Mouse (Mus musculus) kidney, embryonic 15.5 days (tissue): ENCODE data around the gene Hoxa5. TPM values are rescaled to one million over a fixed set of nuclear protein-coding genes. Genes with fewer than 3 reads are reported as not detected.

Source experiments
- ATAC-seq: fragments of 200-750 bp; cut with Nextera tagmentation; replicated peaks from 2 replicates; pipeline ENCODE4 v1.8.0; 2017; ENCODE audit warnings: moderate TSS enrichment; ENCODE audit not compliant: low FRiP score
- H3K27ac ChIP-seq: fragments of 300-500 bp; sonication (generic); 2 replicates; pipeline ENCODE4 v1.5.1; 2015; ENCODE audit warnings: mild to moderate bottlenecking, inconsistent platforms
- H3K27me3 ChIP-seq: fragments of 300-500 bp; sonication (generic); 2 replicates; pipeline ENCODE4 v1.6.1; 2015; ENCODE audit warnings: inconsistent platforms
- H3K36me3 ChIP-seq: fragments of 300-500 bp; sonication (generic); 2 replicates; pipeline ENCODE4 v1.6.1; 2015; ENCODE audit warnings: inconsistent platforms
- H3K4me1 ChIP-seq: fragments of 300-500 bp; sonication (generic); 2 replicates; pipeline ENCODE4 v1.6.1; 2015; ENCODE audit warnings: inconsistent platforms
- H3K4me2 ChIP-seq: fragments of 300-500 bp; sonication (generic); 2 replicates; pipeline ENCODE4 v1.6.1; 2015; ENCODE audit warnings: moderate library complexity, mild to moderate bottlenecking, inconsistent platforms
- H3K4me3 ChIP-seq: fragments of 300-500 bp; sonication (generic); replicated peaks from 2 replicates; pipeline ENCODE4 v1.5.1; 2015; ENCODE audit warnings: mild to moderate bottlenecking, inconsistent platforms
- H3K9ac ChIP-seq: fragments of 300-500 bp; sonication (generic); 2 replicates; pipeline ENCODE4 v1.6.1; 2015; ENCODE audit warnings: mild to moderate bottlenecking, inconsistent platforms
- H3K9me3 ChIP-seq: fragments of 300-500 bp; sonication (generic); replicated peaks from 2 replicates; pipeline ENCODE4 v1.6.1; 2016; ENCODE audit warnings: inconsistent platforms
- WGBS: fragments of 180-500 bp; shearing (Covaris S2); methylation state at CpG from one replicate; pipeline ENCODE4 v1.1.7; 2015; ENCODE audit warnings: mixed read lengths; 5-methylcytosine and 5-hydroxymethylcytosine counted together
- polyA plus RNA-seq: library from polyadenylated mRNA; unstranded; fragments of >200 nt; fragmentation: Nextera tagmentation; extraction: Ambion mirVana; gene quantifications from 2 replicates; pipeline ENCODE4 v1.2.1, GENCODE M21; 2015

The Hoxa5 gene
- polyA plus RNA-seq, 1 experiment from 2014 or later, result 11.5 TPM

GRCm38 (mm10) chr6:52200751-52201250, 3.6 kb downstream of the Hoxa5 start:
- Histone ChIP-seq H3K4me2 (peak overlapping the region; percentile 24), H3K4me3 (peak overlapping the region; percentile 3; the same call in 1 of the 2 replicates), H3K27ac (peak overlapping the region; percentile 67), H3K27me3 (0 out of 2 replicates have a peak, but pooled peaks cover 4% of the 10 kb centered on the region), H3K9ac (no peak overlapping the region), H3K4me1 (peaks cover 84% of the 10 kb centered on the region), H3K36me3 (peaks cover 20% of the 10 kb centered on the region), H3K9me3 (no peaks in the 10 kb centered on the region)
- no peak for ATAC-seq
- WGBS, result 31% methylated on average over 10 of the region's 10 CpGs

- ATAC-seq, result no peak
- Histone ChIP-seq H3K4me2 (peak overlapping the region; percentile 23), H3K4me1 (peaks cover 82% of the 10 kb centered on the region), H3K9me3 (no peaks in the 10 kb centered on the region), H3K27me3 (no peaks in the 10 kb centered on the region), H3K27ac (peak overlapping the region; percentile 63), H3K36me3 (peaks cover 14% of the 10 kb centered on the region; the same call in 1 of the 2 replicates), H3K9ac (no peak overlapping the region), H3K4me3 (peak overlapping the region; percentile 2; the same call in 1 of the 2 replicates)
- WGBS, result 17% methylated on average over 30 of the region's 30 CpGs
Observed at GRCm38 (mm10) chr6:52200073-52200750, 4.2 kb downstream of the Hoxa5 start.

- 4% methylated on average over 10 of the region's 10 CpGs for WGBS
- Histone ChIP-seq H3K27me3 (no peaks in the 10 kb centered on the region), H3K9me3 (no peaks in the 10 kb centered on the region), H3K4me2 (peak overlapping the region; percentile 38), H3K4me3 (peak overlapping the region; percentile 4; the same call in 1 of the 2 replicates), H3K4me1 (peaks cover 80% of the 10 kb centered on the region), H3K27ac (peak overlapping the region; percentile 83), H3K9ac (peak overlapping the region; percentile 16; the same call in 1 of the 2 replicates), H3K36me3 (0 out of 2 replicates have a peak, but pooled peaks cover 5% of the 10 kb centered on the region)
- peak; percentile 86 for ATAC-seq
Observed at GRCm38 (mm10) chr6:52197271-52197670, 7.1 kb downstream of the Hoxa5 start.

GRCm38 (mm10) chr6:52196811-52197210, 7.6 kb downstream of the Hoxa5 start:
- Histone ChIP-seq H3K4me3 (no peak overlapping the region; the same call in 1 of the 2 replicates), H3K4me1 (peaks cover 80% of the 10 kb centered on the region), H3K9ac (no peak overlapping the region), H3K36me3 (0 out of 2 replicates have a peak, but pooled peaks cover 4% of the 10 kb centered on the region), H3K4me2 (peak overlapping the region; percentile 38), H3K27me3 (no peaks in the 10 kb centered on the region), H3K27ac (peak overlapping the region; percentile 83; the same call in 1 of the 2 replicates), H3K9me3 (no peaks in the 10 kb centered on the region)
- 28% methylated on average over 9 of the region's 9 CpGs for WGBS
- ATAC-seq, result no peak

GRCm38 (mm10) chr6:52194690-52195089, 9.7 kb downstream of the Hoxa5 start:
- no peaks in the 10 kb centered on the region for H3K27me3 ChIP-seq
- H3K27ac ChIP-seq, result peak overlapping the region; percentile 70
- no peak for ATAC-seq
- 28% methylated on average over 10 of the region's 10 CpGs for WGBS
- H3K4me1 ChIP-seq, result peaks cover 78% of the 10 kb centered on the region
- no peak overlapping the region for H3K9ac ChIP-seq
- no peak overlapping the region for H3K4me3 ChIP-seq
- H3K36me3 ChIP-seq, result 0 out of 2 replicates have a peak, but pooled peaks cover 2% of the 10 kb centered on the region
- H3K4me2 ChIP-seq, result peak overlapping the region; percentile 25; the same call in 1 of the 2 replicates
- H3K9me3 ChIP-seq, result no peaks in the 10 kb centered on the region

- no peaks in the 10 kb centered on the region for H3K36me3 ChIP-seq
- H3K9ac ChIP-seq, result peak overlapping the region; percentile 35
- ATAC-seq, result peak; percentile 59
- H3K4me2 ChIP-seq, result peak overlapping the region; percentile 93
- H3K9me3 ChIP-seq, result no peaks in the 10 kb centered on the region
- peak overlapping the region; percentile 62 for H3K4me3 ChIP-seq
- H3K27ac ChIP-seq, result peak overlapping the region; percentile 83
- H3K4me1 ChIP-seq, result peaks cover 91% of the 10 kb centered on the region
- under 1% methylated on average over 48 of the region's 55 CpGs for whole genome bisulfite sequencing
- no peaks in the 10 kb centered on the region for H3K27me3 ChIP-seq
Observed at GRCm38 (mm10) chr6:52191860-52192550, 12.4 kb downstream of the Hoxa5 start.

- no peaks in the 10 kb centered on the region for H3K27me3 ChIP-seq
- 0 out of 2 replicates have a peak, but pooled peaks cover 3% of the 10 kb centered on the region for H3K36me3 ChIP-seq
- peak within 1 kb of the TSS; percentile 62 for H3K4me3 ChIP-seq
- no peaks in the 10 kb centered on the region for H3K9me3 ChIP-seq
- H3K27ac ChIP-seq, result peak within 1 kb of the TSS; percentile 95
- H3K4me2 ChIP-seq, result peak within 1 kb of the TSS; percentile 93
- peak within 1 kb of the TSS; percentile 78 for H3K9ac ChIP-seq
- under 1% methylated on average over 92 of the region's 102 CpGs for WGBS
- ATAC-seq, result peak; percentile 72
- H3K4me1 ChIP-seq, result peaks cover 91% of the 10 kb centered on the region
Observed at GRCm38 (mm10) chr6:52190906-52191810, 13.2 kb downstream of the Hoxa5 start, which contains the start of gene Hoxa4. Gene Hoxa4 (minus strand): TSS chr6:52191753.

GRCm38 (mm10) chr6:52190410-52190809, 14.0 kb downstream of the Hoxa5 start:
- WGBS, result 6% methylated on average over 23 of the region's 23 CpGs
- Histone ChIP-seq H3K27me3 (no peaks in the 10 kb centered on the region), H3K4me3 (peak overlapping the region; percentile 62), H3K9me3 (no peaks in the 10 kb centered on the region), H3K4me2 (peak overlapping the region; percentile 93), H3K9ac (no peak overlapping the region), H3K36me3 (0 out of 2 replicates have a peak, but pooled peaks cover 3% of the 10 kb centered on the region), H3K4me1 (peaks cover 93% of the 10 kb centered on the region), H3K27ac (peak overlapping the region; percentile 95)
- ATAC-seq, result no peak

GRCm38 (mm10) chr6:52189909-52190308, 14.5 kb downstream of the Hoxa5 start:
- Histone ChIP-seq H3K4me2 (peak overlapping the region; percentile 93), H3K4me1 (peaks cover 94% of the 10 kb centered on the region), H3K9me3 (no peaks in the 10 kb centered on the region), H3K9ac (no peak overlapping the region), H3K4me3 (peak overlapping the region; percentile 62; the same call in 1 of the 2 replicates), H3K36me3 (0 out of 2 replicates have a peak, but pooled peaks cover 3% of the 10 kb centered on the region), H3K27me3 (no peaks in the 10 kb centered on the region), H3K27ac (peak overlapping the region; percentile 95)
- ATAC-seq, result no peak
- 26% methylated on average over 8 of the region's 8 CpGs for WGBS

GRCm38 (mm10) chr6:52189172-52189591, 15.2 kb downstream of the Hoxa5 start:
- Histone ChIP-seq H3K36me3 (0 out of 2 replicates have a peak, but pooled peaks cover 3% of the 10 kb centered on the region), H3K4me1 (peaks cover 94% of the 10 kb centered on the region), H3K27ac (peak overlapping the region; percentile 95), H3K9me3 (no peaks in the 10 kb centered on the region), H3K4me3 (no peak overlapping the region), H3K4me2 (peak overlapping the region; percentile 20; the same call in 1 of the 2 replicates), H3K9ac (no peak overlapping the region; the same call in 1 of the 2 replicates), H3K27me3 (no peaks in the 10 kb centered on the region)
- no peak for ATAC-seq
- WGBS, result 27% methylated on average over 5 of the region's 5 CpGs

- Histone ChIP-seq H3K27me3 (no peaks in the 10 kb centered on the region), H3K4me1 (peaks cover 99% of the 10 kb centered on the region), H3K9me3 (no peaks in the 10 kb centered on the region), H3K4me3 (no peak overlapping the region), H3K36me3 (0 out of 2 replicates have a peak, but pooled peaks cover 10% of the 10 kb centered on the region), H3K4me2 (no peak overlapping the region), H3K27ac (0 out of 2 replicates have a peak overlapping the region, but pooled peaks have one; percentile 2), H3K9ac (no peak overlapping the region)
- no peak for ATAC-seq
- 57% methylated on average over 1 of the region's 1 CpGs for WGBS
Observed at GRCm38 (mm10) chr6:52186500-52186899, 17.9 kb downstream of the Hoxa5 start.
